ENCODE assay signal across 9 mouse cellular contexts in the genomic region with DNA sequence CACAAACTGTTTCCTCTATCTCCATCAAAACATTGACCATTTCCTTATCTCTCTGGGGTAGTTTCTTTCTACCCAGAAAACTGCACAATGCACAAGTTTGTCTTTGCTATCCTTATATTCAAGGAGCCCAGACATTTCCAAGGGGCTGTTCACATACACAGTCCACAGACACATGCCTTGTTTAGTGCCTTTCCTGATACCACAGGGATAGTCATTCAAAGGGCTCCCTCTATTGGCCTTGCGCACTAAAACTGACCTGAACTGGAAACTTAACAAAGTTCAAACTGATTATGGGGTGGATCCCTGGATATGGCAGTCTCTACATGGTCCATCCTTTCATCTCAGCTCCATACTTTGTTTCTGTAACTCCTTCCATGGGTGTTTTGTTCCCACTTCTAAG.
DNase-seq lines count a peak whose midpoint lies in the region; ATAC-seq and TF ChIP-seq lines count a peak whose summit lies in the region.
"Had no signal": no experiment of that assay in that cellular context is flagged by ENCODE, and none has a peak within 500 bp of the region (broad histone marks: within the 10 kb centered on the region; RNA-seq: fewer than 3 reads in every experiment).

No protein-coding gene starts in this region.

- 40% methylated on average over 1 of the region's 1 CpGs for WGBS in hindbrain, embryonic 10.5 days
- 56% methylated on average over 1 of the region's 1 CpGs for WGBS in hindbrain, embryonic 16.5 days
- WGBS in limb, embryonic 14.5 days = 54% methylated on average over 1 of the region's 1 CpGs
- WGBS in heart, embryonic 12.5 days = 49% methylated on average over 1 of the region's 1 CpGs

- no peak overlapping the region for H3K4me3 ChIP-seq in hindbrain, embryonic 10.5 days
- H3K4me3 ChIP-seq in hindbrain, embryonic 16.5 days (ENCODE audit: low read length) = no peak overlapping the region
- no peak overlapping the region for H3K4me3 ChIP-seq in limb, embryonic 14.5 days (replicated peaks; ENCODE audit: low read length)
- no peak overlapping the region for H3K4me3 ChIP-seq in heart, embryonic 12.5 days
- H3K4me3 ChIP-seq: neural tube, embryonic 13.5 days had no signal

- no peak for TF ChIP-seq POLR2A in limb, embryonic 14.5 days (IDR thresholded peaks at IDR 0.05; ENCODE audit: borderline replicate concordance, extremely low read depth, insufficient read depth, insufficient read length)

- no peaks in the 10 kb centered on the region for H3K9me3 ChIP-seq in hindbrain, embryonic 10.5 days
- H3K9me3 ChIP-seq in hindbrain, embryonic 16.5 days (ENCODE audit: control insufficient read depth, low read length) = no peaks in the 10 kb centered on the region
- no peaks in the 10 kb centered on the region for H3K9me3 ChIP-seq in limb, embryonic 14.5 days (ENCODE audit: control insufficient read depth, low read length)
- H3K9me3 ChIP-seq in heart, embryonic 12.5 days (replicated peaks) = no peaks in the 10 kb centered on the region
- H3K9me3 ChIP-seq: neural tube, embryonic 13.5 days had no signal

- no peak overlapping the region for H3K27ac ChIP-seq in hindbrain, embryonic 10.5 days
- H3K27ac ChIP-seq in hindbrain, embryonic 16.5 days (ENCODE audit: low read depth, low read length) = no peak overlapping the region
- no peak overlapping the region for H3K27ac ChIP-seq in limb, embryonic 14.5 days (replicated peaks; ENCODE audit: low read depth, low read length)
- no peak overlapping the region for H3K27ac ChIP-seq in heart, embryonic 12.5 days (ENCODE audit: poor library complexity, severe bottlenecking)
- H3K27ac ChIP-seq: neural tube, embryonic 13.5 days had no signal

- H3K4me1 ChIP-seq in hindbrain, embryonic 10.5 days (replicated peaks) = no peaks in the 10 kb centered on the region
- H3K4me1 ChIP-seq in hindbrain, embryonic 16.5 days (ENCODE audit: control insufficient read depth, insufficient read depth, low read depth, low read length) = no peaks in the 10 kb centered on the region
- peaks cover 13% of the 10 kb centered on the region; the same call in 1 of the 2 replicates for H3K4me1 ChIP-seq in limb, embryonic 14.5 days (ENCODE audit: control insufficient read depth, insufficient read depth, low read length)
- peaks cover 8% of the 10 kb centered on the region for H3K4me1 ChIP-seq in heart, embryonic 12.5 days (replicated peaks)
- H3K4me1 ChIP-seq: neural tube, embryonic 13.5 days had no signal

- peak; percentile 42 for DNase-seq in hindbrain, embryonic 10.5 days (ENCODE audit: low spot score)
- DNase-seq in embryo, embryonic 10 days (ENCODE audit: low spot score) = peak; percentile 69
- peak; percentile 23 for DNase-seq in limb, embryonic 14.5 days (ENCODE audit: low spot score)

- ATAC-seq in hindbrain, embryonic 16.5 days = no peak
- ATAC-seq in CD4-positive, CD25-positive, alpha-beta regulatory T cell, adult 4 months = peak; percentile 45
- no peak for ATAC-seq in limb, embryonic 14.5 days (ENCODE audit: low FRiP score, low read depth)
- ATAC-seq in activated CD4-positive, CD25-positive, alpha-beta regulatory T cell, adult 4 months = no peak
- no peak for ATAC-seq in inflammation-experienced regulatory T-cells, adult 6 months
- no peak; the same call in 1 of the 2 replicates for ATAC-seq in heart, embryonic 12.5 days (ENCODE audit: insufficient number of reproducible peaks, low FRiP score)

- H3K9ac ChIP-seq in hindbrain, embryonic 16.5 days (ENCODE audit: low read depth, low read length) = no peak overlapping the region
- H3K9ac ChIP-seq in limb, embryonic 14.5 days (ENCODE audit: low read depth, low read length, severe bottlenecking) = no peak overlapping the region
- no peak overlapping the region for H3K9ac ChIP-seq in heart, embryonic 12.5 days
- H3K9ac ChIP-seq: neural tube, embryonic 13.5 days had no signal

- no peaks in the 10 kb centered on the region for H3K27me3 ChIP-seq in hindbrain, embryonic 10.5 days (ENCODE audit: insufficient read depth, poor library complexity, severe bottlenecking)
- no peaks in the 10 kb centered on the region for H3K27me3 ChIP-seq in hindbrain, embryonic 16.5 days (replicated peaks; ENCODE audit: control insufficient read depth, insufficient read depth, low read length)
- H3K27me3 ChIP-seq in limb, embryonic 14.5 days (ENCODE audit: control insufficient read depth, insufficient read depth, low read length) = no peaks in the 10 kb centered on the region
- no peaks in the 10 kb centered on the region for H3K27me3 ChIP-seq in heart, embryonic 12.5 days (replicated peaks)
- H3K27me3 ChIP-seq: neural tube, embryonic 13.5 days had no signal

- no peak overlapping the region for H3K4me2 ChIP-seq in hindbrain, embryonic 16.5 days (ENCODE audit: low read length)
- no peak overlapping the region for H3K4me2 ChIP-seq in limb, embryonic 14.5 days (replicated peaks; ENCODE audit: low read depth, low read length, severe bottlenecking)
- H3K4me2 ChIP-seq in heart, embryonic 12.5 days = no peak overlapping the region
- H3K4me2 ChIP-seq: neural tube, embryonic 13.5 days had no signal

- H3K36me3 ChIP-seq in hindbrain, embryonic 10.5 days = no peaks in the 10 kb centered on the region
- no peaks in the 10 kb centered on the region for H3K36me3 ChIP-seq in hindbrain, embryonic 16.5 days (ENCODE audit: control insufficient read depth, insufficient read depth, low read length)
- H3K36me3 ChIP-seq in limb, embryonic 14.5 days (ENCODE audit: control insufficient read depth, insufficient read depth, low read length) = no peaks in the 10 kb centered on the region
- H3K36me3 ChIP-seq in heart, embryonic 12.5 days = no peaks in the 10 kb centered on the region
- H3K36me3 ChIP-seq: neural tube, embryonic 13.5 days had no signal
